Mouse (Mus musculus): Measurements from ENCODE around the gene Lrtm2. TPM values are rescaled to one million over a fixed set of nuclear protein-coding genes. Genes with fewer than 3 reads are reported as not detected.

Lrtm2 gene
- polyA plus RNA-seq, 1 experiment from 2014 or later, result 3.6 TPM

DNA sequence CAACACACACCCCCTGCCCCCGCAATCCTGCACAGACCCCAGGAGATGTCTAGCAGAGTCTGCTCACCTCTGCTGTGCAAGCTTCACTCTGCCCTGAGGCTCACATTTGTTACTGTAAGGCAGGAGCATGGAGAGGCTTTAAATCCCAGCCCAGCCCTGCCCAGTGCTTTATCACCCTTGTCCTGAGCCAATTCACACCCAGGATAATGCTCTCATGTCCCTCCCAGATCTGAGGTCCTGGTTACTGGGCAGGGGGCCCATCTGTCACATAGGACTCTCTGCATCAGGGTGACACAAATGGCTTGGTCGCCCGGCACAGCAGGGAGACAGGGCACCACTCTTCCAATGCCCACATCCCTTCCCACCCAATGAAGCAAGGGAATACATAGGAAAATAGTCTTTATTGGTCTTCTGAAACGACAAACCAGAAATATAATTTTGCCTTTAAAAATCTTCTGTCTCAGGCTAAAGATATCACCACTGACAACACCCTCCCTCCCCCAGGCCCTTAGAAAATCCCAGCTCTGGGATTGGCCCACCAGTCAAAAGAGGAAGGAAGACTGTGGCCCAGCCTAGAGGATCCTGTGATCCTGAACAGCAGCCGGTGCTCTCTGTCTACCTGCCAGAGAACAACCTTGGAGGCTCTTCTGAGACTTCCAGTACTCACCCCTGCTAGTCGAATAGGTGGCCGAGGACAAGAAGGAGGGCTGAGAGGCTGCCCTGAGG, 15.7 kb downstream of the Lrtm2 start:
- Histone ChIP-seq H3K9me3 (no peaks in the 10 kb centered on the region), H3K9ac (replicated peaks) (no peak overlapping the region), H3K27me3 (no peaks in the 10 kb centered on the region), H3K27ac (no peak overlapping the region), H3K4me2 (replicated peaks) (no peak overlapping the region), H3K4me1 (replicated peaks) (peaks cover 21% of the 10 kb centered on the region), H3K4me3 (replicated peaks) (no peak overlapping the region), H3K36me3 (no peaks in the 10 kb centered on the region)
- WGBS, result 68% methylated on average over 7 of the region's 7 CpGs
- no peak for ATAC-seq

DNA sequence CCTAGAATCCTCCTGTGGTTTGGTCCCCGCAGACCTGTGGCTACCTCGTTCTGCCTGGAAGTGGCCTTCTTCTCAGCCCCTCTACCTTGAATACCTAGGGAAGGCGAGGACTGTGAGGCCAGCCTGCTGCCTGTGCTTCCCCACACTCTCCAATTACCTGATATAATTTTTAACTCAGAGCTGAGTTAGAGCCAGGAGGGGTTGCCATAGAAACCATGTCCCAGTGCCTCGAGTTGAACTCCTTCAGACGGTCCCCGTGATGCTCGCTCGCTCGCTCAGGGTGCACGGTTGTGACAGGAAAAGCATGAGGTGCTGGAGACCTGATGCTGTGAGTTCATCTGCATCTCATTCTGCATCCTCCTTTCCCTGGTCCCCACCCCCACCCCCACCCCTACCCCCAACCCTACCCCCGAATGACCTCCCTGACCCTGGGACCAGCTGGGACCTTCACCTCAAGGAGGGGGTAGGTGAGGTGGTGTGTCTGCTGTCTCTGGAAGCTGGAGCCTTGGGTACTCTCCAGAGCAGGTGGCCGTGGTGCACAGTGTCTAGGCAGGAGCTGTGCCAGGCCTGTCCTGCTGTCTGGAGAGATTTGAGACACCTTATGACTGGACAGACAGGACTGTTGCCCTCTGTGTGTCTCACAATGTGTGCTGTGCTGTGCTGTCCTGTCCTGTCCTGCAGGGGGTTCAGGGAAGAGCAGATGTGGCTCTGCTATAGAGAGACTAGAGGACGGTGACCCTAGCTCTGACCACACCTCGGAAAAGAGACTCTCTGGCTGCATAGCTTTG, 16.8 kb downstream of the Lrtm2 start:
- H3K27ac ChIP-seq, result peak overlapping the region; percentile 72
- WGBS, result 50% methylated on average over 14 of the region's 14 CpGs
- H3K4me1 ChIP-seq (replicated peaks), result peaks cover 21% of the 10 kb centered on the region
- no peak overlapping the region for H3K4me3 ChIP-seq (replicated peaks)
- ATAC-seq, result peak; percentile 81
- H3K36me3 ChIP-seq, result no peaks in the 10 kb centered on the region
- no peaks in the 10 kb centered on the region for H3K27me3 ChIP-seq
- H3K9me3 ChIP-seq, result no peaks in the 10 kb centered on the region
- no peak overlapping the region for H3K4me2 ChIP-seq (replicated peaks)
- peak overlapping the region; percentile 45; the same call in 1 of the 2 replicates for H3K9ac ChIP-seq (replicated peaks)

DNA sequence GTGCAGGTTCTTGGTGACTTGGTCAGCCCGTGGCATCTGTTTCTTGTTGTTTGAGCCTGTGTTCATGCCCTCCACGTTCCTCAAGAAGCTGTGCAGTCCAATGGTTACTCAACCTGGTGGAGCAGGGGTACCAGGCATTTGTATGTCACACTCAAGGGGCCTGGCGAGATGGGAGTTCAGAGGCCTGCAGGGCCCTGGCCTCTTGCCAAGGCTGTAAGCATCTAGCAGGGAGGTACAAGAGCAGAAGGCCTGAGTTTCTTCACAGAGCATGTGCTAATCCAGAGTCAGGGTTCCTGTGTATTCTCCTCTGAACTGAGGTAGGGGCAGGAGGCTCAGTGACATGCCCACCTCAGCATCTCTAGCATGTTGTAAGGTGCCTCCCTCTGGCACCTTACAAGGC, 17.5 kb downstream of the Lrtm2 start:
- Histone ChIP-seq H3K27ac (peak overlapping the region; percentile 72), H3K9ac (replicated peaks) (peak overlapping the region; percentile 45; the same call in 1 of the 2 replicates), H3K27me3 (no peaks in the 10 kb centered on the region), H3K4me1 (replicated peaks) (peaks cover 22% of the 10 kb centered on the region), H3K4me2 (replicated peaks) (no peak overlapping the region), H3K4me3 (replicated peaks) (no peak overlapping the region), H3K9me3 (no peaks in the 10 kb centered on the region), H3K36me3 (no peaks in the 10 kb centered on the region)
- WGBS, result 71% methylated on average over 3 of the region's 3 CpGs
- peak; percentile 31 for ATAC-seq

DNA sequence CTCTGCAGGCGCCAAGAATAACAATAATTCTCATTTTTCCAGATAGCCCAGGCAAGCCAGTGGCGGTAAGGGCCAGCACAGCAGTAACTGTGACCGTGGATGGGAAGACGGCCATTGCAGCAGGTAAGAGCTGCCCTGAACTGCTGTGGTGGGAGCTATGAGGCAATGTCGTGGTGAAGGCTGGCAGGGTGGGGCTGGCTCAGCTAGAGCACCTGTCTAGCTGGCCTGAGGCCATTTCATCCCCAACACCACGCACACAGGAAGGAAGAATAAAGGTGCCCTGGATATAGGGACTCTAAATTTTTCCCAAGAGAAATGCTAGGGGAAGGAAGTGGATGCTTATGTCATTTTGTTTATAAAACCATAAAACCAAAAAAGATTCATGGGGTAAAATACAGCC, 18.2 kb downstream of the Lrtm2 start:
- ATAC-seq, result no peak
- 86% methylated on average over 6 of the region's 6 CpGs for WGBS
- no peaks in the 10 kb centered on the region for H3K9me3 ChIP-seq
- H3K27me3 ChIP-seq, result no peaks in the 10 kb centered on the region
- H3K36me3 ChIP-seq, result no peaks in the 10 kb centered on the region
- peaks cover 24% of the 10 kb centered on the region for H3K4me1 ChIP-seq (replicated peaks)
- no peak overlapping the region for H3K9ac ChIP-seq (replicated peaks)
- no peak overlapping the region for H3K4me3 ChIP-seq (replicated peaks)
- no peak overlapping the region for H3K27ac ChIP-seq
- H3K4me2 ChIP-seq (replicated peaks), result no peak overlapping the region

GRCm38 (mm10) chr6:119310176-119310575, 20.4 kb downstream of the Lrtm2 start:
- Histone ChIP-seq H3K4me1 (replicated peaks) (peaks cover 24% of the 10 kb centered on the region), H3K4me3 (replicated peaks) (no peak overlapping the region), H3K9ac (replicated peaks) (no peak overlapping the region), H3K36me3 (no peaks in the 10 kb centered on the region), H3K9me3 (no peaks in the 10 kb centered on the region), H3K4me2 (replicated peaks) (no peak overlapping the region), H3K27ac (no peak overlapping the region), H3K27me3 (no peaks in the 10 kb centered on the region)
- no peak for ATAC-seq
- 62% methylated on average over 9 of the region's 9 CpGs for WGBS

DNA sequence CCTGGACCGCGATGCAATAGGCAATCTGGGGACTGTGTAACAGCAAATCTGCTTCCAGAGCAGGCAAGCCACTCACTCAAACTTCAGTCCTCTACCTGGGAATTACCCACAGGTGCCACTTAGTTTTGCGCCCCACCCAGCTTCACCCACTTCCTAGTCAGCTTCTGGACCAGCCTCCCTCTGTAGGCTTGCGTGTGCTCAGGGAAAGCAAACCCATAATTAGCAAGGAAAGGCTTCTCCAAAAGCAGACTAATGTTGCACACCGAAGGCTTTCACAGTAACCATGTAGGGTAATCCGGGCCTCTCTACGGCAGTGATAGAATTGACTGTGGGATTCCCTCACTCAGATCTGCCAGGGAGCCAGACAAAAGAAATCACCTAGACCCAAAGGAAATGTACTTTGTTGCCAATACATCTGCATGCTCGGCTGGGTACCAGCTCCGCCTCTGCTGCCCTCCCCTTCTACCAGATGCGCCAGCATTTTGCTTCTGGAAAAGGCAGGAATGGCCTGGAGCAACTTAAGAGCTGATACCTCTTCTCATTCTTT, 22.6 kb downstream of the Lrtm2 start:
- Histone ChIP-seq H3K9ac (replicated peaks) (no peak overlapping the region), H3K4me2 (replicated peaks) (no peak overlapping the region), H3K36me3 (no peaks in the 10 kb centered on the region), H3K9me3 (no peaks in the 10 kb centered on the region), H3K4me3 (replicated peaks) (no peak overlapping the region), H3K4me1 (replicated peaks) (peaks cover 3% of the 10 kb centered on the region; the same call in 1 of the 2 replicates), H3K27me3 (no peaks in the 10 kb centered on the region), H3K27ac (no peak overlapping the region)
- no peak for ATAC-seq
- 42% methylated on average over 10 of the region's 10 CpGs for WGBS

DNA sequence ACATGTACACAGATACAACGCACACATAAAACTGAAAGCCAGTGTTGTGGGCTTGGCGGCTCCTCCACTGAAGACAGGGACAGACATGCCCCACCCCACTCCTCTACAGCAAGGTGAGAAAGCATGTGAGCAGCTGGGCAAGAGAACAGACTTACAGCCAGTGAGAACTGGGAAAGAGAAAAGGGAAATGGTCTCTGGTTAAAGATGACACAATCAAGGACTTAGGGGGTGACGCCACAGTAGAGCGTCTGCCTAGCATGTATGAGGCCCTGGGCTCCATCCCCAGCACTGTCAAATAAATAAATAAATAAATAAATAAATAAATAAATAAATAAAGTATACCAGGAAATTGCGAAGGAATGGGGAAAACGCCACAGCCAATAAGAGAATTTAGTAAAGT, 27.2 kb downstream of the Lrtm2 start:
- Histone ChIP-seq H3K9me3 (no peaks in the 10 kb centered on the region), H3K4me3 (replicated peaks) (no peak overlapping the region), H3K4me1 (replicated peaks) (0 out of 2 replicates have a peak, but pooled peaks cover 3% of the 10 kb centered on the region), H3K9ac (replicated peaks) (no peak overlapping the region), H3K27ac (no peak overlapping the region), H3K27me3 (no peaks in the 10 kb centered on the region), H3K4me2 (replicated peaks) (no peak overlapping the region), H3K36me3 (no peaks in the 10 kb centered on the region)
- ATAC-seq, result no peak
- 91% methylated on average over 6 of the region's 6 CpGs for WGBS

DNA sequence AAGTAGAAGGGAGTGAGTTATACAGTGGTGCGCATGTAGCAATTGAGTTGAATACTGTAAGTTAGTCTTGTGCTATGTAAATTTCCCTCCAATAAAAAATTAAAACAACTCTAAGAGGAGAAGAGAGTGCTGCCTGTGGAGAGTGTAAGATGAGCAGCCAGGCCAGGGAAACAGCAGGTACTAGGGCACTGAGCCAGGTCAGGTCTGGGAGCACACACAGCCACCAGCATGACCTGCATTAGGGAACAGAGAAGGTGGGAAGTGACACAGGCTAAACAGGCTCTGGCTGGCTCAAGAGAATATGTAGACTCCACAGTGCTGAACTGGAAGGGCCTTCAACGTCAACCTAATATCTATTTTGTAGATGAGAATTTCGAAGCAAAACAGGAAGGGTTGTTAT, 29.3 kb downstream of the Lrtm2 start:
- Histone ChIP-seq H3K4me2 (replicated peaks) (no peak overlapping the region), H3K27me3 (no peaks in the 10 kb centered on the region), H3K9ac (replicated peaks) (no peak overlapping the region), H3K4me1 (replicated peaks) (no peaks in the 10 kb centered on the region), H3K36me3 (no peaks in the 10 kb centered on the region), H3K4me3 (replicated peaks) (no peak overlapping the region), H3K27ac (no peak overlapping the region), H3K9me3 (no peaks in the 10 kb centered on the region)
- WGBS, result 95% methylated on average over 3 of the region's 3 CpGs
- no peak for ATAC-seq

DNA sequence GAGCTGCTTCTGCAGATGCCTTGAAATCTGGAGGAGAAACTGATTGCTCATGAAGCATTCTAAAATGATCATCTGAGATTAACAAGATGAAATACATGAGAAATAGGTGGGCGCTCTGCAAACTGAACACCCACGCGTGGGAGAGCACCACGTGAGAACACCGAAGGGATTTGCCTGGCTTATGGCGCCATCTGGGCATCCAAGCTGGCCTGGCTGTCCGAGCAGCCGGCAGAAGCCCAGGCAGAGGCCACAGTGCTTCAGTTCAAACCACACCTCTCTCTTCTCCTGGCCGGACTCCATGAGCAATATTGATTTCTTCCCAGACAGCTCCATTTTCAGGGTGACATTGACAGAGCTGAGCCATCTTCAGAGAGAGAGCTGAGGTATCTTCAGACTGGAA, 49.8 kb downstream of the Lrtm2 start:
- WGBS, result 76% methylated on average over 9 of the region's 9 CpGs
- H3K4me1 ChIP-seq (replicated peaks), result peaks cover 12% of the 10 kb centered on the region
- no peak for ATAC-seq

GRCm38 (mm10) chr6:119276713-119277112, 53.9 kb downstream of the Lrtm2 start:
- Histone ChIP-seq H3K4me3 (replicated peaks) (no peak overlapping the region), H3K4me1 (replicated peaks) (peaks cover 12% of the 10 kb centered on the region), H3K27me3 (no peaks in the 10 kb centered on the region), H3K27ac (no peak overlapping the region), H3K36me3 (no peaks in the 10 kb centered on the region), H3K4me2 (replicated peaks) (no peak overlapping the region), H3K9me3 (no peaks in the 10 kb centered on the region), H3K9ac (replicated peaks) (no peak overlapping the region)
- 82% methylated on average over 2 of the region's 2 CpGs for WGBS
- ATAC-seq, result no peak

More for the DNA sequence above, 49.8 kb downstream of the Lrtm2 start:
- no peak overlapping the region for H3K9ac ChIP-seq (replicated peaks)
- H3K27me3 ChIP-seq, result no peaks in the 10 kb centered on the region
- H3K27ac ChIP-seq, result no peak overlapping the region
- H3K36me3 ChIP-seq, result no peaks in the 10 kb centered on the region
- H3K4me3 ChIP-seq (replicated peaks), result no peak overlapping the region
- H3K4me2 ChIP-seq (replicated peaks), result no peak overlapping the region
- no peaks in the 10 kb centered on the region for H3K9me3 ChIP-seq
